Mouse (Mus musculus) liver, postnatal 0 days (tissue): ENCODE results near the gene Setd5. TPM values are rescaled to one million over a fixed set of nuclear protein-coding genes. Genes with fewer than 3 reads are reported as not detected.

ENCODE experiments used
- ATAC-seq: fragments of 200-750 bp; cut with Nextera tagmentation; 2 replicates; pipeline ENCODE4 v1.8.0; 2017; ENCODE audit warnings: mild to moderate bottlenecking, moderate library complexity
- DNase-seq: peaks from one replicate; pipeline ENCODE4 v3.0.0-alpha.2; 2016
- H3K27ac ChIP-seq: fragments of 300-500 bp; sonication (generic); 2 replicates; pipeline ENCODE4 v1.5.1; 2014; ENCODE audit warnings: antibody characterized with exemption, moderate library complexity, mild to moderate bottlenecking, low read depth
- H3K27me3 ChIP-seq: fragments of 300-500 bp; sonication (generic); 2 replicates; pipeline ENCODE4 v1.6.1; 2014; ENCODE audit warnings: low read length, control low read depth, mixed read lengths; ENCODE audit not compliant: insufficient read depth
- H3K36me3 ChIP-seq: fragments of 300-500 bp; sonication (generic); replicated peaks from 2 replicates; pipeline ENCODE4 v1.6.1; 2014; ENCODE audit warnings: mild to moderate bottlenecking, control low read depth, low read length, moderate library complexity, mixed read lengths; ENCODE audit not compliant: insufficient read depth
- H3K4me1 ChIP-seq: fragments of 300-500 bp; sonication (generic); 2 replicates; pipeline ENCODE4 v1.6.1; 2014; ENCODE audit warnings: antibody characterized with exemption, mild to moderate bottlenecking, control low read depth; ENCODE audit not compliant: insufficient read depth
- H3K4me2 ChIP-seq: fragments of 300-500 bp; sonication (generic); 2 replicates; pipeline ENCODE4 v1.6.1; 2014; ENCODE audit warnings: low read depth, mild to moderate bottlenecking, low read length, moderate library complexity, mixed read lengths
- H3K4me3 ChIP-seq: fragments of 300-500 bp; sonication (generic); 2 replicates; pipeline ENCODE4 v1.5.1; 2014; ENCODE audit warnings: low read depth, low read length
- H3K9ac ChIP-seq: fragments of 300-500 bp; sonication (generic); replicated peaks from 2 replicates; pipeline ENCODE4 v1.6.1; 2014; ENCODE audit warnings: mild to moderate bottlenecking, moderate library complexity
- H3K9me3 ChIP-seq: fragments of 300-500 bp; sonication (generic); 2 replicates; pipeline ENCODE4 v1.6.1; 2016; ENCODE audit warnings: mild to moderate bottlenecking, control low read depth, low read length, mixed read lengths
- CTCF ChIP-seq: sonication (generic); IDR thresholded peaks from 2 replicates; pipeline ENCODE4 v1.5.1; 2016; ENCODE audit warnings: antibody characterized with exemption, low read depth
- EP300 ChIP-seq: IDR thresholded peaks from 2 replicates; pipeline ENCODE4 v1.6.1; 2016; ENCODE audit warnings: antibody characterized with exemption, low read depth, mild to moderate bottlenecking
- WGBS: fragments of 180-500 bp; shearing (Covaris S2); extraction: QIAGEN DNeasy Blood & Tissue Kit; methylation state at CpG from one replicate; pipeline ENCODE4 v1.1.7; 2014; ENCODE audit not compliant: insufficient replicate concordance; 5-methylcytosine and 5-hydroxymethylcytosine counted together
- polyA plus RNA-seq: library from polyadenylated mRNA; unstranded; fragments of >200 nt; fragmentation: Nextera tagmentation; extraction: Ambion mirVana; gene quantifications from 2 replicates; pipeline ENCODE4 v1.2.1, GENCODE M21; 2015

Setd5 gene
- polyA plus RNA-seq, 1 experiment from 2014 or later: 19.7 TPM

GRCm38 (mm10) chr6:113099640-113100289 is 22.6 kb downstream of the Setd5 start:
- Histone ChIP-seq H3K36me3 (peaks cover 4% of the 10 kb centered on the region; the same call in 1 of the 2 replicates), H3K9me3 (no peaks in the 10 kb centered on the region), H3K4me1 (peaks cover 18% of the 10 kb centered on the region), H3K27me3 (no peaks in the 10 kb centered on the region), H3K27ac (peak overlapping the region; percentile 58), H3K4me2 (peak overlapping the region; percentile 34), H3K4me3 (no peak overlapping the region), H3K9ac (no peak overlapping the region)
- TF ChIP-seq CTCF: no peak
- peak; percentile 38; the same call in 1 of the 2 replicates for TF ChIP-seq EP300
- peak; percentile 86 for ATAC-seq
- WGBS: 15% methylated on average over 5 of the region's 5 CpGs
- peak; percentile 78 for DNase-seq

GRCm38 (mm10) chr6:113102541-113102940 is 25.4 kb downstream of the Setd5 start:
- DNase-seq (no peak), ATAC-seq (no peak)
- H3K4me3 ChIP-seq: no peak overlapping the region
- H3K27me3 ChIP-seq: no peaks in the 10 kb centered on the region
- no peak for TF ChIP-seq EP300
- no peak for TF ChIP-seq CTCF
- no peak overlapping the region for H3K9ac ChIP-seq
- H3K4me2 ChIP-seq: no peak overlapping the region
- peaks cover 22% of the 10 kb centered on the region for H3K36me3 ChIP-seq
- H3K27ac ChIP-seq: no peak overlapping the region
- 78% methylated on average over 4 of the region's 4 CpGs for WGBS
- no peaks in the 10 kb centered on the region for H3K9me3 ChIP-seq
- peaks cover 13% of the 10 kb centered on the region for H3K4me1 ChIP-seq

- no peaks in the 10 kb centered on the region for H3K9me3 ChIP-seq
- H3K4me2 ChIP-seq: no peak overlapping the region
- DNase-seq: peak; percentile 72
- TF ChIP-seq EP300: no peak
- TF ChIP-seq CTCF: peak; percentile 79
- H3K27ac ChIP-seq: no peak overlapping the region
- peaks cover 25% of the 10 kb centered on the region for H3K36me3 ChIP-seq
- H3K9ac ChIP-seq: no peak overlapping the region
- no peak overlapping the region for H3K4me3 ChIP-seq
- peaks cover 10% of the 10 kb centered on the region for H3K4me1 ChIP-seq
- ATAC-seq: peak; percentile 62; the same call in 1 of the 2 replicates
- no peaks in the 10 kb centered on the region for H3K27me3 ChIP-seq
Measured at GRCm38 (mm10) chr6:113103765-113104164, 26.6 kb downstream of the Setd5 start.

- 87% methylated on average over 3 of the region's 3 CpGs for WGBS
- no peak for ATAC-seq
- TF ChIP-seq CTCF (no peak), EP300 (no peak)
Measured at GRCm38 (mm10) chr6:113109378-113109777, 32.2 kb downstream of the Setd5 start.

GRCm38 (mm10) chr6:113109956-113110355 is 32.8 kb downstream of the Setd5 start:
- Histone ChIP-seq H3K4me2 (no peak overlapping the region), H3K27ac (no peak overlapping the region), H3K9ac (no peak overlapping the region), H3K4me3 (no peak overlapping the region), H3K36me3 (peaks cover 75% of the 10 kb centered on the region), H3K4me1 (no peaks in the 10 kb centered on the region), H3K9me3 (no peaks in the 10 kb centered on the region), H3K27me3 (no peaks in the 10 kb centered on the region)
- no peak for TF ChIP-seq CTCF
- no peak for TF ChIP-seq EP300
- ATAC-seq (no peak), DNase-seq (no peak)
- 82% methylated on average over 7 of the region's 7 CpGs for WGBS

More at GRCm38 (mm10) chr6:113109378-113109777, 32.2 kb downstream of the Setd5 start:
- Histone ChIP-seq H3K9ac (no peak overlapping the region), H3K27ac (no peak overlapping the region), H3K4me3 (no peak overlapping the region), H3K36me3 (peaks cover 75% of the 10 kb centered on the region), H3K27me3 (no peaks in the 10 kb centered on the region), H3K4me1 (no peaks in the 10 kb centered on the region), H3K9me3 (no peaks in the 10 kb centered on the region), H3K4me2 (no peak overlapping the region)
- DNase-seq: no peak

- DNase-seq: peak; percentile 50
- Histone ChIP-seq H3K9me3 (no peaks in the 10 kb centered on the region), H3K9ac (no peak overlapping the region), H3K36me3 (peaks cover 85% of the 10 kb centered on the region), H3K4me1 (no peaks in the 10 kb centered on the region), H3K27me3 (no peaks in the 10 kb centered on the region), H3K4me3 (no peak overlapping the region), H3K4me2 (no peak overlapping the region), H3K27ac (no peak overlapping the region)
- ATAC-seq: no peak
- 77% methylated on average over 10 of the region's 10 CpGs for WGBS
- TF ChIP-seq EP300 (no peak), CTCF (no peak)
Measured at GRCm38 (mm10) chr6:113120806-113121205, 43.6 kb downstream of the Setd5 start.

GRCm38 (mm10) chr6:113133360-113133759 is 56.2 kb downstream of the Setd5 start:
- ATAC-seq: no peak
- Histone ChIP-seq H3K36me3 (peaks cover 71% of the 10 kb centered on the region), H3K27ac (no peak overlapping the region), H3K9ac (no peak overlapping the region), H3K4me3 (no peak overlapping the region), H3K27me3 (no peaks in the 10 kb centered on the region), H3K4me1 (no peaks in the 10 kb centered on the region), H3K4me2 (no peak overlapping the region), H3K9me3 (no peaks in the 10 kb centered on the region)
- no peak for DNase-seq
- TF ChIP-seq EP300 (no peak), CTCF (no peak)
- 82% methylated on average over 2 of the region's 2 CpGs for WGBS
